Mouse (Mus musculus): ENCODE data around the gene Astn2. TPM values are rescaled to one million over a fixed set of nuclear protein-coding genes. Genes with fewer than 3 reads are reported as not detected.

Gene Astn2
- total and polyA plus RNA-seq, 3 experiments, result not detected

- no peaks in the 10 kb centered on the region for H3K79me2 ChIP-seq (ENCODE audit: control insufficient read depth, insufficient read depth, low read length, poor library complexity)
- no peaks in the 10 kb centered on the region for H3K4me1 ChIP-seq (ENCODE audit: control insufficient read depth in 1 of 2, insufficient read depth in 2 of 2, low read length in 2 of 2)
- H3K9me3 ChIP-seq (replicated peaks; ENCODE audit: insufficient read depth, low read length), result no peaks in the 10 kb centered on the region
- H3K27ac ChIP-seq (ENCODE audit: control insufficient read depth, low read depth, low read length), result no peak overlapping the region
- H3K36me3 ChIP-seq (ENCODE audit: control insufficient read depth in 1 of 2, insufficient read depth in 2 of 2, low read length in 2 of 2), result no peaks in the 10 kb centered on the region
- no peaks in the 10 kb centered on the region for H3K27me3 ChIP-seq (ENCODE audit: control insufficient read depth in 1 of 2, insufficient read depth in 2 of 2, low read length in 2 of 2)
- H3K4me3 ChIP-seq (ENCODE audit: control insufficient read depth in 1 of 2, insufficient read depth in 1 of 2, low read depth in 2 of 2, low read length in 2 of 2), result no peak overlapping the region
- no peak overlapping the region for H3K9ac ChIP-seq (ENCODE audit: control insufficient read depth, low read depth, low read length, poor library complexity, severe bottlenecking)
- TF ChIP-seq E2F4 (IDR thresholded peaks at IDR 0.05; ENCODE audit: borderline replicate concordance, low read depth, low read length) (no peak), ZC3H11A (IDR thresholded peaks at IDR 0.05; ENCODE audit: low read depth, low read length) (no peak), CHD1 (IDR thresholded peaks at IDR 0.05; ENCODE audit: low read depth, low read length) (no peak), MAX (IDR thresholded peaks at IDR 0.05; ENCODE audit: low read length) (no peak), TAL1 (IDR thresholded peaks at IDR 0.05; ENCODE audit: low read length) (no peak), USF1 (IDR thresholded peaks at IDR 0.05; ENCODE audit: low read depth, low read length) (no peak), BHLHE40 (IDR thresholded peaks at IDR 0.05; ENCODE audit: borderline replicate concordance, low read depth, low read length) (no peak)
- no peak for DNase-seq (ENCODE audit: low read depth, low spot score)
These were observed 897.5 kb downstream of the Astn2 start for GRCm38 (mm10) chr4:65506870-65507269.

- no peaks in the 10 kb centered on the region for H3K36me3 ChIP-seq (ENCODE audit: control insufficient read depth in 1 of 2, insufficient read depth in 2 of 2, low read length in 2 of 2)
- no peak overlapping the region for H3K4me3 ChIP-seq (ENCODE audit: control insufficient read depth in 1 of 2, insufficient read depth in 1 of 2, low read depth in 2 of 2, low read length in 2 of 2)
- H3K27ac ChIP-seq (ENCODE audit: control insufficient read depth, low read depth, low read length), result no peak overlapping the region
- no peaks in the 10 kb centered on the region for H3K27me3 ChIP-seq (ENCODE audit: control insufficient read depth in 1 of 2, insufficient read depth in 2 of 2, low read length in 2 of 2)
- peak; percentile 6 for DNase-seq (ENCODE audit: low read depth, low spot score)
- no peak overlapping the region for H3K9ac ChIP-seq (ENCODE audit: control insufficient read depth, low read depth, low read length, poor library complexity, severe bottlenecking)
- H3K9me3 ChIP-seq (replicated peaks; ENCODE audit: insufficient read depth, low read length), result no peaks in the 10 kb centered on the region
- H3K79me2 ChIP-seq (ENCODE audit: control insufficient read depth, insufficient read depth, low read length, poor library complexity), result no peaks in the 10 kb centered on the region
- TF ChIP-seq SMC3 (IDR thresholded peaks at IDR 0.05; ENCODE audit: low read depth, low read length) (peak; percentile 22), CTCF (IDR thresholded peaks at IDR 0.05 in 2 of 3, conservative IDR thresholded peaks at IDR 0.05 in 1 of 3; ENCODE audit: control insufficient read depth in 1 of 3, insufficient read depth in 1 of 3, low read depth in 2 of 3, low read length in 3 of 3, poor library complexity in 1 of 3, severe bottlenecking in 1 of 3) (peak in 2 of 3 experiments; percentile 34 to 50; a peak in 4 of 6 replicates), GATA1 (IDR thresholded peaks at IDR 0.05; ENCODE audit: low read depth, low read length) (no peak), RAD21 (IDR thresholded peaks at IDR 0.05; ENCODE audit: low read depth, low read length) (peak; percentile 36)
- no peaks in the 10 kb centered on the region for H3K4me1 ChIP-seq (ENCODE audit: control insufficient read depth in 1 of 2, insufficient read depth in 2 of 2, low read length in 2 of 2)
These were observed 908.0 kb downstream of the Astn2 start for GRCm38 (mm10) chr4:65496463-65496834.

- DNase-seq (ENCODE audit: low read depth, low spot score), result no peak
- Histone ChIP-seq H3K9me3 (replicated peaks; ENCODE audit: insufficient read depth, low read length) (no peaks in the 10 kb centered on the region), H3K36me3 (ENCODE audit: control insufficient read depth in 1 of 2, insufficient read depth in 2 of 2, low read length in 2 of 2) (no peaks in the 10 kb centered on the region), H3K9ac (ENCODE audit: control insufficient read depth, low read depth, low read length, poor library complexity, severe bottlenecking) (no peak overlapping the region), H3K27ac (ENCODE audit: control insufficient read depth, low read depth, low read length) (no peak overlapping the region), H3K27me3 (ENCODE audit: control insufficient read depth in 1 of 2, insufficient read depth in 2 of 2, low read length in 2 of 2) (no peaks in the 10 kb centered on the region), H3K4me3 (ENCODE audit: control insufficient read depth in 1 of 2, insufficient read depth in 1 of 2, low read depth in 2 of 2, low read length in 2 of 2) (no peak overlapping the region), H3K79me2 (ENCODE audit: control insufficient read depth, insufficient read depth, low read length, poor library complexity) (no peaks in the 10 kb centered on the region), H3K4me1 (ENCODE audit: control insufficient read depth in 1 of 2, insufficient read depth in 2 of 2, low read length in 2 of 2) (no peaks in the 10 kb centered on the region)
- TF ChIP-seq JUND (IDR thresholded peaks at IDR 0.05; ENCODE audit: low read depth, low read length), result no peak
- TF ChIP-seq MEF2A (IDR thresholded peaks at IDR 0.05; ENCODE audit: extremely low read depth, insufficient replicate concordance, low read depth, low read length, poor library complexity, severe bottlenecking), result no peak
- TF ChIP-seq CHD1 (IDR thresholded peaks at IDR 0.05; ENCODE audit: low read depth, low read length), result no peak
- TF ChIP-seq GABPA (IDR thresholded peaks at IDR 0.05; ENCODE audit: low read depth, low read length), result no peak
- TF ChIP-seq CTCF (IDR thresholded peaks at IDR 0.05 in 2 of 3, conservative IDR thresholded peaks at IDR 0.05 in 1 of 3; ENCODE audit: control insufficient read depth in 1 of 3, insufficient read depth in 1 of 3, low read depth in 2 of 3, low read length in 3 of 3, poor library complexity in 1 of 3, severe bottlenecking in 1 of 3), result no peak
These were observed 908.5 kb downstream of the Astn2 start for GRCm38 (mm10) chr4:65495705-65496462.

All from MEL (cell line).